Mouse (Mus musculus) gastrocnemius, postnatal 4 days (tissue): ENCODE measurements around the gene Smad5. TPM values are rescaled to one million over a fixed set of nuclear protein-coding genes. Genes with fewer than 3 reads are reported as not detected.
A peak's percentile ranks its signal among the peaks of the same experiment; 100 is the strongest.

ENCODE experiments used
- DNase-seq, 2 experiments: peaks; one replicate each; pipeline ENCODE4 v3.0.0; 2021 to 2022; ENCODE audit warnings: low spot score in 2 of 2, mixed read lengths in 2 of 2
- long read RNA-seq, 2 experiments: library from polyadenylated mRNA; stranded (forward); transcript quantifications; one replicate each; pipeline ENCODE4 v2.0.0; 2021
- total RNA-seq, 2 experiments: library from RNA; stranded (reverse); gene quantifications; 2 replicates each; pipeline ENCODE4 v1.2.3; 2021

Smad5 gene
- total RNA-seq = 10 to 100 TPM; 47.6 to 52.3 TPM
- long read RNA-seq, experiment 1, full-length matches to known transcripts = 4 of 17 reads
- long read RNA-seq, experiment 1, partial matches to known transcripts = 4 of 17 reads
- long read RNA-seq, experiment 1, other reads (novel, unspliced or antisense) = 9 of 17 reads
- long read RNA-seq, experiment 2, full-length matches to known transcripts = 8 of 20 reads
- long read RNA-seq, experiment 2, partial matches to known transcripts = 10 of 20 reads
- long read RNA-seq, experiment 2, other reads (novel, unspliced or antisense) = 2 of 20 reads

DNA sequence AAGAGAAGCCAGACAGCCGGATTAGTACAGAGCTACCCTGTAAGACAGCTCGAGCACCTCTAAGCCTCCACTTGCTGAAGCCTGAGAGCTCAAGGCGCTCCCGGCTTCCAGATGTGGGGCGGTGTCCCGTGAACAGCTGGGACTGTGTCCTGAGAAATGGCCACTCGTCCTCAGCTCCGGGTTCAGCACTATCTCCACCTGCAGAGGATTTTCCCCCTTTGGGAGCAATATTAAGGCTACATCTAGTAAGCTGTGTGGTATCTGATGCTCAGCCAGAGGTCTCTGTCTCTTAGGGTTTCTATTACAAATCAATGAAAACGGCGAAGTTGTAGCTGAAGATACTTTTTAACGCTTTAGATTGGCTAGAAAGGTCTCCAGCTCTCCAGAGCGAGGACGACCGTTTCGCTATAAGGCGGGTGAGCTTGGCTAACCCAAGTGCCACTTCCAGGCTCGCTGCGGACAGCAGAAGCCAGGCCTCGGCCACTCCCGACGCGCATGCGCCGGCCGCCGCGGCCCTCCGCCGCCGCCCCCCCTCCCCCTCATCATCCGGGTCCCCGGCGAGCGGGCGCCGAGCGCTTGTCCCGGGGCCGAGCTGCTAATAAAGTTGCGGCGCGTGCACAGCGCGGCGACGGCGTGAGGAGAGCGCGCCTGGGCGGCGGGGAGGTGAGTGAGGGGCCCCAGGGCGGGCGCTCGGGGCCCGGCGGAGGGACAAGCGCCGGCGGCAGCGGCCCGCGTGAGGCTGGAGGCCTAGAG is at the start of gene Smad5:
Gene Smad5 (plus strand): TSS at position 542 of the 753 bp plus-strand sequence.
- peak; percentile 86 to 90 for DNase-seq

DNA sequence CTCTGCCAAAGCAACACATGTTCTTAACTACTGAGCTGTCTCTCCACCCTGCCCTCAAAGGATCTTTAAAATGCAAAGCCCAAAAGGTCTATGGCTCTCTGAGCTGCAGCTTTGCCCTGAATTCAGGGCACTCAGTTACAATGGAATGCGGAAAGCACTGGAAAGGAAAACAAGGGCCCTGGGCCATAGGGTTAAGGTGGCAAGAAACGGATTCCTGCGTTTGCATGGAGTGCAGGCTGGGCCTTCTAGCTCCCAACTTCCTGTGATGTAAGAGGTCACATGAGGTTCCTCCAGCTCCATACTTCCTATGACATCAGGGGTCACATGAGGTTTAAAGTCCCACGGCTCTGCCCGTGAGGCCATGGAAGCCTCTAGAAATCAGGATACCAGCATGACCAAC is 48.6 kb upstream of the Smad5 start:
- no peak for DNase-seq

DNA sequence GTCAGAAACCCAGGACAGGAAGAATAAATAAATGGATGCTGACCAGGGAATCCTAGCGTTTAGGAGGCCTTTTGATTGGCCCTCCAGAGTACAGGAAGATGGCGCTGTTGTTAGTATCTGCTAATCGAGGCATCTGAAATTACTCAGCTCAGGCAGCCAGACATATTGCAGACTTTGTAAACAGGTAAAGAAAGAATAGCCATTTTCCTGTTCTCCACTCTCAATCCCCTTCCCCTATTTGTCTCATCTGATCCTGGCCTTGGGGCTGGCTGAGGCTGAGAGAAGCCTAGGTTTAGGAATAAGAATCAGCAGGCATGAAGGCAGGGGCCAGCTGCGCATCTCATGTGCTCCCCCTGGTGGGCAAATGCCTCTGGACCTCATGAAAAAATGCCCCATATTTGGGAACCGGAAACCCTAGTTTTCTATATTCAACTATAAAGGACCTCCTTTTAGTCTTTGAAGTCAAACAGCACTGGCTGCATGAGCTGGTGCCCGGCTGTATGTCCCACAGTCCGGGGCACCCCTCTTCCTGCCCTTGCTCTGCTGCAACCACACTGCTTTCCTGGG is 44.8 kb upstream of the Smad5 start:
- peak; percentile 78 to 83 for DNase-seq

DNA sequence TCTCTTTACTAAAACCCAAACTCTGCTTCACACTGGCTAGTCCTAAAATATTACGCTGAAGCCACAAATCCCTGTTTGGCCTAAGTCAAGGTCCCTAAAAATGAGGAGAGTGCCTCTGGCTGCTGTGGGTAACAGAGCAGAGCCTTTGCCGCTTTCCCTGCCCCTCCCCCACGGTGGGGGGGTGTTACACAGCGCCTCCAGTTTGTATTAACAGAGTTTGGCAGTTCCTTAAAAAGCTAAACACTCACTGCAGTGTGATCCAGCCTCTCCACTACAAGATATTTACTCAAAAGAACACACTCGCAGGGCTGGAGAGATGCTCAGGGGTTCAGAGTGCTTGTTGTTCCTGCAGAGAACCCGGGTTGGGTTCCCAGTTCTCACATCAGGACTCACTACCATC is 43.9 kb upstream of the Smad5 start:
- DNase-seq = no peak

DNA sequence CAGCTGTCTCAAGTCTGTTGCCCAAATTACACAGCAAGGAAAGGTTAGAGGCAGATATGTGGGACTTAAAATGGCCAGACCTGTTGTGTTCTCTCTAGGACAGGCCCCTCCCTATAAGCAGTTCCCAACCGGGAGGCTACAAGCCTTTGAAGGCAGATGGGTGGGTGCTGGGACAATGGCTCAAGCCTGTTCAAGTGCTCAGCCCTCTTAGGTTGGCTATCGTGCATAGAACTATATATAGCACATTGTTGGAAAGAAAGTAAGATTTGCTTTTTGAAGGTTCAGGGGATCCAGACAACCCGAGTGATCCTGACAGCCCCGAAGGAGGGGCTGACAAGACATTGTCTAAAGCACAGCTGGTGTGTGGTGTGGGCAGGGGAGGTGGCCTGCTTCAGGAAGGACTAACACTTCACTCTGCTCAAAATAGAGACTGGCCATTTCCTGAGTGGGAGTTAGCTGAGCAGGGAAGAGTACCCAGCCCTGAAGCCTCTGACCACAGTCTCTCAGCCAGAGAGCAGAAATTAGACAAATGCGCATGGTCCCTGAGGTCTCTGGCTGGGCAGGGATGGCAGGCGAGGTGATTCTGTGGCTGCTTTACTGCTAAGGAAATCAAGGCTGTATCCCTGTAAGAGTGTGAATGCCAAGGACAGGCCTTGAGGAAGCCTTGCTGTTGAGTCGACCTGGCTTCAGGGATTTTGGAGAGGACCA is 40.7 kb upstream of the Smad5 start:
- DNase-seq = no peak

DNA sequence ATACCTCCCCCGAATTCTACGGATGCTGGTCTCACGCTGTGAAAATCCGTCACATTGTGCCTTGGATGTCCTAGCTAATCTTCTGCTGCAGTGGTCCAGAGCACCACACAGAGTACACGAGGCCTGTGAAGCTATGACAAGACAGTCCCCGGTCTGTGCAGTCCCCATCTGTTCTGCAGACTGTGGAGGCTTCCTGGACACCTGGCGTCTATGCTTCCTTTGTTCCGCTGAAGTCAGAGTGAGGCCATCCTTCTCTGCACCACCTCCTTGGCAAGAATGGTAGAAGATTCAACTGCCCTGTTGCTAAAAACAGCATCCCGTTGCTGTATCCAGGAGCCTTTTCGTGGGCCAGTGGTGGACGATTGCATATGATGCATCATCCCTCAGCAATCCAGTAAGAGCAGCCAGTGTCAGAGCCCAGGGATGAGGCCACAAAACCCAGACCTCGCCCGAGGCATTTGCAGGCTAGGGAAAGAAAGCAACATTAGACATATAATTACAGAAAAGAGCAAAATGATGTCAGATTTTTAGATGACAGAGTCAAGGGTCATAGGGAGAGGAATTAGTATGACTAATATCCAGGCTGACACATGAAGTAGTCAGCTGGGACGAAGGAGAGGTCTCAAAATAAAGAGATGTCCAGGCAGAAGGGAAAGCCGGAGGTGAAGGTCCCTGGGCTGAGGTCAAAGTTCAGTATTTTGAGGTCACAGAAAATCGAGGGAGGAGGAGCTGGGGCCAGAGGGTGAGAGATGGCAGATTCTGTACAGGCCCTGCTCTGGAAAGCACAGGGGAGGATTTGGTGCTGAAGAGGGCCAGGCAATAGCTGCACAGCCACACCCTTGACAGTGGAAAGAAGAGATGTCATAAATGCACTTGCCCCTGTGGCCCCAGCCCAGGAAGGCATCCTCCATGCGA is 38.3 kb upstream of the Smad5 start:
- DNase-seq = no peak

DNA sequence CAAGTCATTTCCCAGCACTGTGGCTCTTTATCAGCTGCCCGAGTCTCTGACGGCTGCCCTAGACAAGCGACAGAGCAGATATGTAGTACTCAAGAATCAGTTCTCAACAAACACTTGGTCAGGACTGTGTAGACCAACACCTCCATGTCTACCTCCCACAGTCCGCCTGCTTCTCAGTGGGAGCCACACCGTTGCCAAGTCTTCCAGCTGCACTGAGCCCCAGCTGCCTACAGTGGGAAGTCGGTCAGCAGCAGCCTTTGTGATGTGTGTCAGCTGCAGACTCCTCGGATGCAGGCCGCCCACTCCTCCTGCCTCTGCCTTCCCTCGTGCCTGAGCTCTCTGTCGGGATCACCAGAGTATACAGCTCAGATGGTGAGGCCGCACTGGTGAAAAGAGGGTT is 31.6 kb upstream of the Smad5 start:
- peak in 1 of 2 experiments; percentile 28 for DNase-seq

DNA sequence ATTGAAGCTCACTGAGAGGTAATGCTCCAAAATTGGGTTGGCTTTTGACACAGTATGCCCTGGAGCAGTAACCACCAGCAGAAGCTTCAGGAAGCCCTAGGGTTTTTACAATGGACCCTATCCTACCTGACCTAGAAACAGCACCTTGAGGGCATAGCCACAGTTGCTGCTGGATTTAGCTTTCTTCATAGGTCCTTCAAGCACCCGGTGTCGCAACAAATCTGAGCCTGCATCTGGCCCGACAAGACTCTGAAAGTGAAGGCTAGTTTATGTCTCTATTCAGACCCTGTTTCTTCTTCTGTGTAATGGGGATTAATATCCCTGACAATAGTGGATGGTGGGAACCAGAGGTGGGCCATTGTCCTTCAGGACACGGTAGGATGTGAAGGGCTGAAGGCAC is 25.1 kb upstream of the Smad5 start:
- DNase-seq = no peak

DNA sequence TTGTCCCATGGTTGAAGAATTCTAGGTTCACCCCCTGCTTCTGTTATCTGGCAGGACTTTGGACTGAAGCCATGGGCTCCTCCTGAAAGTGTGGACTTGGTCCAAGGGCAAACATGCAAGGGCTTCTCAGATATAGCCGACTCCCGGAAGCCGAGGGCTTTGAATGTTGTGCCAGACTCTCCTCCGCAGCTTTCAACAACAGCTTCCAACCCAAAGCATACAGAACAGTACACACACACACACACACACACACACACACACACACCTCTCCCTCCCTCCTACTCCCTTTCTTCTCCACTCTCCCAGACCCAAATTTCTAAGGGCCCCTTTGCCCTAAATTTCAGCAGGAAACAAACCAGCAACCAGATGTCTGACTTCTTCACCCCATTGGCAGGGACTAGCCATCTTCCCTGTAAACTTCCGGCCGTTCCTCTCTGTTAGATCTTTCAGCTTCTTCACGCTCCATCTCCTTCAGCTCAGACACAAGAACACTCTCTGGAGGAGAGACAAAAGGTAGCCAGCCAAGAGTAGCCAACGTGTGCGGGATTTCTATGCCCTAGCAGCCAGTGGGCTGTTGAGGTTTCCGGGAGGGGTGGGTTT is 24.5 kb upstream of the Smad5 start:
- DNase-seq = no peak

DNA sequence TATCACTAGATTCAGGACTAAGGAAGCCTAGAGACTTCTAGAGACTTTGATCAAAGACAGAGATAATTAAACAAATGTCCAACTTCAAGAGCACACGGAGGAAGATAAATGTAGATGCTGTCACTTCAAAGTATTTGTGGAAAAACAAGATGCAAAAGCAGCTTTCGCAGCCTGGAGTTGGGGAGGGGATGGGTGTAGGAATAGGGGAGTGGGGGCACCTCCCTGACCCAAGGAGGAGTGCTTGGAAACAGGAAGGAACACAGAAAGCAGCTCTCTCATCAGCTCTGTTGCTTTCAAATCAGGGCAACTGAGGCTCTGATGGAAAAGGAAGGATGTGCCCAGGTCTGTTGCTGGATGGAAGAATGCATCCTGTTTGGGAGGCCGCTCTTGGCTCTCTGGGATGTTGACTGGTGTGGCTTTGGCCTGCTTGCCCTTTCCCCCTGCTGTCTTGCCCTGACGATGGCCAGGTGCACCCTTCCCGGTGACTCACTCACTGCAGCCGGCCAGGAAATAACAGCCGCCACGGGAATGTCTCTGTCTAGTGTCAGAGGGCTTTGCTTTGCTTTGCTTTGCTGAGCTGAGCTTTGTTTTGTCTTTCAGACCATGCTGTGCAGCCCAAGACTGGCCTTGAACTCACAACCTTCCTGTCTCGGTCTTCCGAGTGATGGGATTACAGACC is 23.8 kb upstream of the Smad5 start:
- no peak for DNase-seq

DNA sequence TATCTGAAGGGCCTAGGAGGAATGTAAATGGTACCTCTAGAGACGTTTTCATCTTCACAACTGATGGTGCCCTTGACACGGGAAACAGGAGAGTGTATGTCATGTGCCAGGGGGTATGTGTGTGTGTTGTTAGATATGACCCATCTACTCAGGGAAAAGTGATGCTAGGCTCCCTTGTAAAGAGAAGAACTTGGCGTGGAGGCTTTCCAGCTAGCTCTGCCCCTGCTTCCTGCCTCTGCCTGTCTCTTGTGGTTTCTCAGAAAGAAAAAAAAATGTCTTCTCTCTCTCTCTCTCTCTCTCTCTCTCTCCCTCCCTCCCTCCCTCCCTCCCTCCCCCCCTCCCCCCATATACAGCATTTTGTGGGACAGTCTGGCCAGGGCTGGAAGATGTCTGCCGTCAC is 20.9 kb upstream of the Smad5 start:
- DNase-seq = no peak

DNA sequence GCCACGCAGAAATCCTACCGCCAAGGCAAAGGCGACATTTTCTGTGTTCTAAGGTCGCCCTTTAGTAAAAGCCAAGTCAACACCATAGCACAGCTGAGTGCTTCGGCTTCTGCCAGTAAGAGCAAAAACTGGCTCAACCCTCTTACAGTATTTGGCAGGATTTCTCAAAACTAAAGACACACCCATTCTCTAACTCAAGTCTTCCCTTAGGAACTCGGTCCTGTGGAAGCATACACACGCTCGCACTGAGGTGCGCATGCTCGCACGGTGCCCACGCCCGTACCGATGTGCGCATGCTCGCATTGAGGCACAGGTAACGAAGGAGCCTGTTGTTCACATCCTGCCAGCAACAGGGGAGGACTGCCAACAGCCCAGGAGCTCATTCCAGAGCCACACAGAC is 20.5 kb upstream of the Smad5 start:
- peak in 1 of 2 experiments; percentile 37 for DNase-seq

DNA sequence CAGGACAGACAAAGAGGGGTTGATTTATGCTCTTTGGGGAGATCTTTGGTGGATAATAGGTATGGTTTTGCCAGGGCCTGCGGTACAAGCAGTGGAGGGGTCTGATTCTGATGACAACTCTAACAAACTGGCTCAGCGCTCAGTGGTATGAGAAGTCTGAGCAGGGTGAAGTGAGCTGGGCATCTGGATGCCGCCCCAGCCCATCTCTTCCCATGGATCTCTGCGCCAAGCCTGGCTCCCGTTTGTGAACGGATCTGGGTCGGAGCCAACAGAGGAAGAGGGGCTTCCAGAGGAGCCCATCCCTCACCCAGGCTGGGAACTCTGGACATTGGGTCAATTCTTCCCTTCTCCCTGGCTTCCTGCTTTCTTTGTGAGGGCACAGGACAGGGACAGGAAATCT is 19.5 kb upstream of the Smad5 start:
- no peak for DNase-seq

DNA sequence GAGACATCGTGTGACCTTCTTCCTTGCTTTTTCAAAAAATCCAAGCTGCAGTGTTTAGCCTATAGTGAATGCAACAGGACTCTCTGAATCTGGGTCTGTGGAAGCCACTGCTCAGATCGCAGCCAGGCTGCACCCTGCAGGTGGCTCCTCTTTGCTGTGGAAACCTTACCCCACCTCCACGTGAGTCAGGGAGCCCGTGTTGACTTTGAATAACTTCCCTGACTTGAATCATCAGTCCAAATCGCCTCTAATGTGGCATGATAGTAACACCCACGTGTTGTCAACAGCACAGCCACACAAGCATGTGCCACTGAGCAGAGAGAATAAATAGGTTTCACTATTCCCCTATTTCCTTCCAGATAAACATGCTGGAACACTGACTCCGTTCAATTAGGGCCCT is 10.8 kb upstream of the Smad5 start:
- DNase-seq = no peak

DNA sequence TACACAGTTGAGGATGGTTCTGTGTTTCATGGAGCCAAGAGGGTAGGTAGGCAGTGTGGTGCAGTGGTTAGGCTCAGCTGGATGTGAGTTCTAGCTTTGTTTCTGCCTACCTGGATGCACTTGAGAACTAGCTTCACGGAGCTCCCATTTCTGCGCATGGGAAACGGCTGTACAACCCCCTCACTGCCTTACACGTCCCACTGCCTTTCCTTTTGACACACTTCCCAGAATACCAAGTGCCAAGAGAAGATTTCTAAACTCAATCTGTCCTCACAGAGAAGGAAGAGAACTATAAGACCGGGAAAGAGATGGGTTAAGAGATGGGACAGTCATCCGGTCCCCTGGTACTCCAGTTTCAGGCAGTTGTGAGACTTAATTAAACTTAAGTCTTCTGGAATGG is 10.2 kb upstream of the Smad5 start:
- no peak for DNase-seq

DNA sequence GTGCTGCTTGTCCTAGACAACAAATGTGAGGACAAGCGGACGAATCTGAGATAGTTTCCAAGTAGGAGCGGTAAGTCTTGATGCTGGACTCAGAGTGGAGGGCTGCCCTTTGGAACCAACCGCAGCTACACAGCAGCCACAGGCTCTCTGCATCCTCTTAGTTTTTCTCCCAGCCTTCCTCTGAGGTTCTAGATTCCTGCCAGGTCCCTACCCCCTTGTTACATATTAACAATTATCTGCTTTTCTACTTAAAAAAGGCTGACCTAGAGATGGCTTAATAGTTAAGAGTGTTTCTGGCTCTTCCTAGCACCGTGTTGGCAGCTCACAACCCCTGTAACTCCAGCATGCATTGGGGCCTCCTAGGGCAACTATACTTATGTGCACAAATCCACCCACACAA is 7.1 kb upstream of the Smad5 start:
- DNase-seq = no peak

DNA sequence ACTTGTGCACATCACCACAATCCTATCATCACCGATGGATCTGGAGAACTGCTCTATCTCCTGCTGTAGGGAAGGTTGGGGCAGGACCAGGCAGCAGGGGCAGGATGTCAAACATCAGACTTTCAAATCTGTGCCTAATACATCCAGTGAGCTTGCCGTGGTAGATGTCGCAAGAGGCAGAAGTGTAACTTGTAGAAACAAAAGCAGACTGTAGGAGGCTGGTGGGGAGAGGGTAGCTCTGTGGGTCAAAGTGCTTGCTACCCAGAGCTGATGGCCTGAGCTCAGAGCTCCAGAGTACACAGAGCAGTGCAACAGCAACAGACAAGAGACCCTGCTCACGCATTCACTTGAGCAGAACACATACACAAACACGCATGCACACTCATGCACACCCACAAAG is 6.1 kb upstream of the Smad5 start:
- DNase-seq = no peak

DNA sequence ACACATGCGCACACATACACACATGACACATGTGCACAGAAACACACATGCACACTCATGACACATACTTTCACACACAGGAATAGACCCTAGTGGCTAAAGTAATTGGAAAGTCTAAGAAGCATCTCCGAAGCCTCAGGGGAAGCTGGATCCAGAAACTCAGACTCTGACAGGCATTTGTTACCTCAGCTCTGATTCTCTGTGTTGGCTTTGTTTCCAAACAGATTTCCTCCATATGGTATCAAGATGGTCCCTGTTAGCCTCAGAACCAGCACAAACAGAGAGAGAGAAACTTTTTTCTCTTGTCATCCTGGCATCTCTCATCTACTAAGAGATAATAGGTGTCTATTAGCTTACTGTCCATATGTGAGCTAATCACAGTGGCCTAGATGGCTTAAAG is 5.6 kb upstream of the Smad5 start:
- no peak for DNase-seq

DNA sequence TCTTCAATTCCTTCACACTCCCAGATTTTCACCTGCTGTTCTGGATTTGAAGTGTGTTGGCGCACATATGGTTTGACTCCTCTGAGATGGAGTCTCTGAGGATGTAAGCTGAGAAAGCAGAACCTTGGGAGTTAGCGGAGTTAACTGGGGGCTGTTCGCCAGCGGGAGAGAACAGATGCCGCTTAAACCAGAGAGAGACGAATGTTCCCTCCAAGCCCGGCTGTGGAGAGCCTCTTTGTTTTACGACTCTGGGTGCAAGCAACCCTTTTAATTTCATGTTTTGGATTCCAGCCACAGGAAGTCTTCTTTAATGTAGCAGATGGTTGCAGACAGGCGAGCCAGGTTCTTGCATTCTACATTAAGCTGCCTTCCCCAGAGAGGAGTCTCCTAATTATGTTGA is 4.4 kb upstream of the Smad5 start:
- peak in 1 of 2 experiments; percentile 46 for DNase-seq

DNA sequence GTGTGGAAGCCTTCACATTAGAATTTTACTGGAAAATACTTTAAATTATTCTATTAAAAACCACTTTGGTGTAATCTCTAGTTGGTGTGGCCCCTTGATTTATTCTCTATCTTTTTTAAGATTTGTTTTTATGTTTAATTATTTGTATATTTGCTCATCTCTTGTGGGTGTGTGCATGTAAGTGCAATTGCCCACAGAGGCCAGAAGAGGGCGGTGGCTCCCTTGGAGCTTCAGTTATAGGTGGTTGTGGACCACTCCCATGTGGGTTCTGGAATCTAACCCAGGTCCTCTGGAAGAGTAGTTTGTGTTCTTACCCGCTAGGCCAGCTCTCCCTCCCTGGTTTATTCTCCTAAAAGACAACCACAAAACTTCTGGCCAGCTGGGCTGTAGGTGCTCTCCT is 3.4 kb upstream of the Smad5 start:
- DNase-seq = no peak
